Mouse (Mus musculus) E14TG2a.4 (cell line): ENCODE results near the gene Mettl7b.

ENCODE experiments used
- CTCF ChIP-seq: conservative IDR thresholded peaks from 2 replicates; pipeline ENCODE4 v1.5.1; 2014; ENCODE audit warnings: low read length
- NANOG ChIP-seq: IDR thresholded peaks from 2 replicates; pipeline ENCODE4 v1.6.1; 2014; ENCODE audit warnings: borderline replicate concordance, low read length, mixed read lengths
- POU5F1 ChIP-seq: IDR thresholded peaks from 2 replicates; pipeline ENCODE4 v1.6.1; 2014; ENCODE audit warnings: low read length, borderline replicate concordance

DNA sequence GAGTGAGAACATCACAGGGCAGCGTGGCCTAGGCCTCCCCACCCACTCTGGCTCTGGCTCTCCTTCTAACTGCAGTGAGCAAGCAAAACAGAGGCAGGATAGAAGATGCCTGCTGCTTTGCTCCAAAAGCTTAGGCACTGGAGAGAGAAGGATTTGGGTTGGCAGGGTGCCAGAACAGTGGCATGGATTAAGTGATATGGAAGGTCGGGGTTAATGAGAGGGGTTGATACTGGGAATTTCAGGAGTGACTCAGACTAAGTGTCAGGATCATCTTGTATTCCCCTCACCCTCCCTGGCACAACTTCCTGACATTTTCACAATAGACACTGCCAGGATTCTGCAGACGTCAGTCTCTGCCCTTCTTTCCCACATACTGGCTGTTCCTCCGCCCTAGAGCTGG lies 32.4 kb downstream of the Mettl7b start:
- TF ChIP-seq CTCF (no peak), POU5F1 (no peak), NANOG (no peak)
